Mouse (Mus musculus): ENCODE measurements at regions not wholly inside any gene's neighbourhood (a gene's known extent, or its start where the extent isn't known, plus 50 kb on each side); places are given as distances from the start of the nearest gene placed in this dataset.

DNA sequence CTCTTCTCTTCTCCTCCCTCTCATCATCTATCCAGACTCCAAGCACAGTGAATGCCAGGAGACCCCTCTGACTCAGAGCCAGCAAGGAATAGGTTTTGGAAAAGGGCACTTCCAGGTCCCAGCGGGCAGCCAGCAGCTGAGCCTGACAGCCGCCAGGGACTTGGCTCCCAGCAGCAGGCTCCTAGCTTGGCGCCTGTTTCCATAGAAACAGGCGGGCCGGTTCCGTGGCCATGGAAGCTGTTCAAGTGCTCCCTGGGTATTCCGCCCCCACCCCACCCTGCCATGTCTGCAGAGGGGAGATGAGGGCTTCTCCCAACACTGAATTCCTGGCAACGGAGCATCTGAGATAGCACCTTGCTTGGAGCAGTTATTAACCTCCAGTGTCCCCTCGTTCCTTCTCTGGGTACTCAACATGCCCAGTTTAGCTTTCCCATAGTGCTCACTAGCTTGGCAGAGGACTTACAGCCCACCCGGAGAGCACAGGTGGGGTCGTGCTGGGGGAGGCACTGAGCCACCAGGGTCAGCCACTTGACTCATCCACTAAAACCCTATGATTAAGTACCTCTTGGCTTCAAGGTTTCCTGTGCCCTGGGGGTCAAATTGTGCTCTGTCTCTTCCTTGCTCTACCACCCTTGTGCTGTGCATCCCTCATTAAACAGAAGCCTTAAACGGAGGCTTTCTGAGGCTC is 222.7 kb downstream of the H2al1j start:
- Histone ChIP-seq H3K27ac (replicated peaks) (peak overlapping the region; percentile 40; the same call in 1 of the 2 replicates), H3K9me3 (no peaks in the 10 kb centered on the region), H3K4me1 (peaks cover 22% of the 10 kb centered on the region), H3K4me3 (peak overlapping the region; percentile 28; the same call in 1 of the 2 replicates), H3K36me3 (replicated peaks) (no peaks in the 10 kb centered on the region), H3K27me3 (replicated peaks; ENCODE audit: low read depth, poor library complexity, severe bottlenecking) (peaks cover 91% of the 10 kb centered on the region)
- WGBS, result 18% methylated on average over 12 of the region's 12 CpGs
- DNase-seq (ENCODE audit: low spot score), result peak; percentile 47

GRCm38 (mm10) chrX:11552177-11552576 is 224.6 kb downstream of the H2al1j start:
- DNase-seq (ENCODE audit: low spot score), result peak; percentile 11
- peaks cover 22% of the 10 kb centered on the region for H3K4me1 ChIP-seq
- H3K27me3 ChIP-seq (replicated peaks; ENCODE audit: low read depth, poor library complexity, severe bottlenecking), result peaks cover 91% of the 10 kb centered on the region

GRCm38 (mm10) chrX:11555035-11555570 is 227.5 kb downstream of the H2al1j start:
- no peak overlapping the region for H3K4me3 ChIP-seq
- H3K36me3 ChIP-seq (replicated peaks), result no peaks in the 10 kb centered on the region
- no peak overlapping the region for H3K27ac ChIP-seq (replicated peaks)
- H3K4me1 ChIP-seq, result peaks cover 18% of the 10 kb centered on the region
- H3K9me3 ChIP-seq, result no peaks in the 10 kb centered on the region
- 88% methylated on average over 7 of the region's 7 CpGs for WGBS
- H3K27me3 ChIP-seq (replicated peaks; ENCODE audit: low read depth, poor library complexity, severe bottlenecking), result peaks cover 95% of the 10 kb centered on the region
- no peak for DNase-seq (ENCODE audit: low spot score)

More at GRCm38 (mm10) chrX:11552177-11552576, 224.6 kb downstream of the H2al1j start:
- H3K9me3 ChIP-seq, result no peaks in the 10 kb centered on the region
- 49% methylated on average over 5 of the region's 5 CpGs for WGBS
- H3K36me3 ChIP-seq (replicated peaks), result no peaks in the 10 kb centered on the region
- H3K27ac ChIP-seq (replicated peaks), result no peak overlapping the region
- no peak overlapping the region for H3K4me3 ChIP-seq

DNA sequence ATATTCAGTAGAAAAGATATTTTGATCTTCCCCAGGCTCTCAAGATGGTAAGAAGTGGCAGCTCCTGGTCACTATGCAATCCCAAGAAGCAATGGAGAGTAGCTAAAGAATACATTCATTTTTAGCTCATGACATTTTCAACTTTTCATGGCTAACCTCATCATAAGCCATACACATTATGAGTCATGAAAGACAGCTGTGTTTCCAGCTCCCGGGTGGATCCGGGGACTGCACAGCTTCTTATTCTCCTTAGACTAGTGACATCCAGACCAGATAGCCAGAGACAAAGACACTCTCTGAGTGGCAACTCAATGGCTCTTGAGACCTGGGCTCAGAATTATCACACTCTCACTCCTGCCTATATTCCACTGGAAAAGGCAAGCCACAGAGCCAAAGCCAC is 230.6 kb downstream of the H2al1j start:
- WGBS, result 90% methylated on average over 2 of the region's 2 CpGs
- H3K36me3 ChIP-seq (replicated peaks), result no peaks in the 10 kb centered on the region
- no peak for DNase-seq (ENCODE audit: low spot score)
- peaks cover 11% of the 10 kb centered on the region; the same call in 1 of the 2 replicates for H3K4me1 ChIP-seq
- H3K27ac ChIP-seq (replicated peaks), result no peak overlapping the region
- no peaks in the 10 kb centered on the region for H3K9me3 ChIP-seq
- no peak overlapping the region for H3K4me3 ChIP-seq
- peaks cover 95% of the 10 kb centered on the region for H3K27me3 ChIP-seq (replicated peaks; ENCODE audit: low read depth, poor library complexity, severe bottlenecking)

- peaks cover 95% of the 10 kb centered on the region for H3K27me3 ChIP-seq (replicated peaks; ENCODE audit: low read depth, poor library complexity, severe bottlenecking)
- H3K9me3 ChIP-seq, result no peaks in the 10 kb centered on the region
- peaks cover 11% of the 10 kb centered on the region; the same call in 1 of the 2 replicates for H3K4me1 ChIP-seq
- WGBS, result 50% methylated on average over 17 of the region's 17 CpGs
- no peak overlapping the region for H3K27ac ChIP-seq (replicated peaks)
- H3K36me3 ChIP-seq (replicated peaks), result no peaks in the 10 kb centered on the region
- peak; percentile 13 for DNase-seq (ENCODE audit: low spot score)
- H3K4me3 ChIP-seq, result no peak overlapping the region
These were observed 233.1 kb downstream of the H2al1j start for GRCm38 (mm10) chrX:11560550-11561276.

- DNase-seq (ENCODE audit: low spot score), result no peak
- H3K4me1 ChIP-seq, result peaks cover 16% of the 10 kb centered on the region
- H3K4me3 ChIP-seq, result no peak overlapping the region
- H3K27ac ChIP-seq (replicated peaks), result no peak overlapping the region
- peaks cover 98% of the 10 kb centered on the region for H3K27me3 ChIP-seq (replicated peaks; ENCODE audit: low read depth, poor library complexity, severe bottlenecking)
- no peaks in the 10 kb centered on the region for H3K36me3 ChIP-seq (replicated peaks)
- 70% methylated on average over 2 of the region's 2 CpGs for WGBS
- no peaks in the 10 kb centered on the region for H3K9me3 ChIP-seq
These were observed 238.3 kb downstream of the H2al1j start for GRCm38 (mm10) chrX:11565888-11566287.

DNA sequence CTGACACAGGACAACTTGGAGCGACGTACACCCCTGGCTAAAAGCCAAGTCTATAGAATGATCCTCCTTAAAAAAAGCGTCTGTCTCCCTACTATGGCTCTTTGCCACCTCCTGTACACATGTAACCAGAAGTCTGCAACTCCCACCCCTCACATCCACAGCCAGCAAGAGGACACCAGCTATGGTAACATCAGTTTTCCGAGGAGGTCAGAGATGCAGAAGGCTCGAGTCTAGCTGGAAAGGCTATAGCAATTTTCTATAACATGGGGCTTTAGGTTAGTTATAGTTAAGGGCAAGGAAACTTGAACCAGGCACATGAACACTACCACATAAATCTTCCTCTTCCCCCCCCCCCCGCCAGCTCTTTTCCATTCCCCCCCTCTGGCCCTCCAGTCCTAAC is 240.2 kb downstream of the H2al1j start:
- no peaks in the 10 kb centered on the region for H3K9me3 ChIP-seq
- H3K27ac ChIP-seq (replicated peaks), result no peak overlapping the region
- peaks cover 94% of the 10 kb centered on the region for H3K27me3 ChIP-seq (replicated peaks; ENCODE audit: low read depth, poor library complexity, severe bottlenecking)
- 70% methylated on average over 6 of the region's 6 CpGs for WGBS
- H3K36me3 ChIP-seq (replicated peaks), result no peaks in the 10 kb centered on the region
- no peak for DNase-seq (ENCODE audit: low spot score)
- H3K4me3 ChIP-seq, result no peak overlapping the region
- peaks cover 12% of the 10 kb centered on the region for H3K4me1 ChIP-seq

GRCm38 (mm10) chrX:11568262-11568661 is 240.6 kb downstream of the H2al1j start:
- H3K9me3 ChIP-seq, result no peaks in the 10 kb centered on the region
- peaks cover 94% of the 10 kb centered on the region for H3K27me3 ChIP-seq (replicated peaks; ENCODE audit: low read depth, poor library complexity, severe bottlenecking)
- peak; percentile 61 for DNase-seq (ENCODE audit: low spot score)
- H3K4me1 ChIP-seq, result peaks cover 12% of the 10 kb centered on the region
- H3K27ac ChIP-seq (replicated peaks), result no peak overlapping the region; the same call in 1 of the 2 replicates
- H3K36me3 ChIP-seq (replicated peaks), result no peaks in the 10 kb centered on the region
- WGBS, result 51% methylated on average over 5 of the region's 5 CpGs
- no peak overlapping the region for H3K4me3 ChIP-seq

GRCm38 (mm10) chrX:11574354-11574753 is 246.7 kb downstream of the H2al1j start:
- no peaks in the 10 kb centered on the region for H3K36me3 ChIP-seq (replicated peaks)
- no peak for DNase-seq (ENCODE audit: low spot score)
- peaks cover 88% of the 10 kb centered on the region for H3K27me3 ChIP-seq (replicated peaks; ENCODE audit: low read depth, poor library complexity, severe bottlenecking)
- no peaks in the 10 kb centered on the region for H3K9me3 ChIP-seq
- WGBS, result 76% methylated on average over 3 of the region's 3 CpGs
- no peaks in the 10 kb centered on the region for H3K4me1 ChIP-seq
- no peak overlapping the region for H3K27ac ChIP-seq (replicated peaks)
- H3K4me3 ChIP-seq, result no peak overlapping the region

GRCm38 (mm10) chrX:11575571-11575970 is 247.9 kb downstream of the H2al1j start:
- no peaks in the 10 kb centered on the region for H3K36me3 ChIP-seq (replicated peaks)
- H3K27me3 ChIP-seq (replicated peaks; ENCODE audit: low read depth, poor library complexity, severe bottlenecking), result peaks cover 87% of the 10 kb centered on the region
- no peak for DNase-seq (ENCODE audit: low spot score)
- no peaks in the 10 kb centered on the region for H3K4me1 ChIP-seq
- H3K4me3 ChIP-seq, result no peak overlapping the region
- H3K9me3 ChIP-seq, result no peaks in the 10 kb centered on the region
- H3K27ac ChIP-seq (replicated peaks), result no peak overlapping the region
- WGBS, result 88% methylated on average over 6 of the region's 6 CpGs

DNA sequence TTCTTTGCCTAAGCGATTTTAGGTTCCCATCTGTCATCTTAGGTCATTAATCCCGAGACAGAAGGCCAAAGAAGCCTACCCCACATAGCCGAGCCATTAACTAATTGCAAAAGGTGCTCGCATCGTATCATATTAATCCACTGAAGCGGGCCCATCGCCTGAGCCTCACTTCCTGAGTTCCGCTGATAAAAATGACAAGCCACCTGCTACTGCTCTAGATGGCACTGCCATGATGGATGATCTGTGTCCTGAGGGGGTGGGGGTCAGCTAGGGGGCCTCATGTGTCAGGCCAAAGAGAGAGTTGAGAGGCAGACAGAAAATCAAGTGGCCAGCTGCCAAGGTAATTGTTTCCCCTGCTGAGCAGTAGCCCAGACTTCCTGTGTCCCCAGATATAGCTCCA is 248.7 kb downstream of the H2al1j start:
- Histone ChIP-seq H3K9me3 (no peaks in the 10 kb centered on the region), H3K4me1 (no peaks in the 10 kb centered on the region), H3K27me3 (replicated peaks; ENCODE audit: low read depth, poor library complexity, severe bottlenecking) (peaks cover 87% of the 10 kb centered on the region), H3K36me3 (replicated peaks) (no peaks in the 10 kb centered on the region), H3K27ac (replicated peaks) (no peak overlapping the region), H3K4me3 (no peak overlapping the region)
- 82% methylated on average over 8 of the region's 8 CpGs for WGBS
- DNase-seq (ENCODE audit: low spot score), result no peak

DNA sequence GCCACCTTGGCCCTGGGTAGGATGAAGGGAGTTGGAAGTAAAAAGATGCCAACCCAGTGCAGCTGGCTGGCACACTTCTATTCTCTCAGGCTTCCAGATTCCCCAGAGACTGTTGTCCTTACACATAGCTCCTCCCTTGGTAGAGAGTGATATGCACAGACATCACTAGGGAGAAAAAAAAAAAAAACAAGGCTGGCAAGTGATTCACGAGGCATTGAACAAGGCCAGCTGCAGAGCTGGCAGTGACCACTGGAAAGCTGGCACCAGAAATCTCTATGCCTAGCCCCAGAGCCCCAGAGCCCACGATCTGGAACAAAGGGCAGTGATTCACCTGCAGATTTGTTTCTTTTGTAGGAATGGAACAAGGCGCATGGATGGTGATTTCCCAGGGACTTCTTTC is 249.7 kb downstream of the H2al1j start:
- DNase-seq (ENCODE audit: low spot score), result no peak
- no peaks in the 10 kb centered on the region for H3K4me1 ChIP-seq
- WGBS, result 81% methylated on average over 3 of the region's 3 CpGs
- peaks cover 81% of the 10 kb centered on the region for H3K27me3 ChIP-seq (replicated peaks; ENCODE audit: low read depth, poor library complexity, severe bottlenecking)
- H3K9me3 ChIP-seq, result no peaks in the 10 kb centered on the region
- no peak overlapping the region for H3K4me3 ChIP-seq
- H3K27ac ChIP-seq (replicated peaks), result no peak overlapping the region
- no peaks in the 10 kb centered on the region for H3K36me3 ChIP-seq (replicated peaks)

GRCm38 (mm10) chrX:11585353-11585752 is 257.7 kb downstream of the H2al1j start:
- Histone ChIP-seq H3K4me1 (peaks cover 17% of the 10 kb centered on the region), H3K4me3 (no peak overlapping the region), H3K36me3 (replicated peaks) (no peaks in the 10 kb centered on the region), H3K27me3 (replicated peaks; ENCODE audit: low read depth, poor library complexity, severe bottlenecking) (peaks cover 68% of the 10 kb centered on the region), H3K27ac (replicated peaks) (no peak overlapping the region), H3K9me3 (no peaks in the 10 kb centered on the region)
- WGBS, result 74% methylated on average over 5 of the region's 5 CpGs
- DNase-seq (ENCODE audit: low spot score), result no peak
